Mouse (Mus musculus) intestine, postnatal 0 days (tissue): ENCODE data around the gene Arhgap6. TPM values are rescaled to one million over a fixed set of nuclear protein-coding genes. Genes with fewer than 3 reads are reported as not detected.

Source experiments
- ATAC-seq: fragments of 200-750 bp; cut with Nextera tagmentation; 2 replicates; pipeline ENCODE4 v1.8.0; 2017; ENCODE audit warnings: mild to moderate bottlenecking, moderate TSS enrichment, moderate library complexity
- H3K27ac ChIP-seq: fragments of 300-500 bp; sonication (generic); 2 replicates; pipeline ENCODE4 v1.5.1; 2014; ENCODE audit warnings: mild to moderate bottlenecking, low read depth, low read length, moderate library complexity
- H3K27me3 ChIP-seq: fragments of 300-500 bp; sonication (generic); replicated peaks from 2 replicates; pipeline ENCODE4 v1.6.1; 2014; ENCODE audit warnings: low read length, mixed read lengths; ENCODE audit not compliant: control insufficient read depth, insufficient read depth
- H3K36me3 ChIP-seq: fragments of 300-500 bp; sonication (generic); 2 replicates; pipeline ENCODE4 v1.6.1; 2014; ENCODE audit warnings: mild to moderate bottlenecking, moderate library complexity; ENCODE audit not compliant: control insufficient read depth, insufficient read depth
- H3K4me1 ChIP-seq: fragments of 300-500 bp; sonication (generic); replicated peaks from 2 replicates; pipeline ENCODE4 v1.6.1; 2014; ENCODE audit warnings: antibody characterized with exemption, low read length, mixed read lengths; ENCODE audit not compliant: control insufficient read depth, insufficient read depth
- H3K4me2 ChIP-seq: fragments of 300-500 bp; sonication (generic); replicated peaks from 2 replicates; pipeline ENCODE4 v1.6.1; 2014; ENCODE audit warnings: low read depth, mild to moderate bottlenecking, moderate library complexity
- H3K4me3 ChIP-seq: fragments of 300-500 bp; sonication (generic); 2 replicates; pipeline ENCODE4 v1.5.1; 2014; ENCODE audit warnings: low read depth, low read length
- H3K9ac ChIP-seq: fragments of 300-500 bp; sonication (generic); 2 replicates; pipeline ENCODE4 v1.6.1; 2014; ENCODE audit warnings: mild to moderate bottlenecking, low read depth, low read length
- H3K9me3 ChIP-seq: fragments of 300-500 bp; sonication (generic); 2 replicates; pipeline ENCODE4 v1.6.1; 2016; ENCODE audit warnings: mixed run types; ENCODE audit not compliant: control insufficient read depth
- CTCF ChIP-seq: sonication (generic); IDR thresholded peaks from 2 replicates; pipeline ENCODE4 v1.5.1; 2016; ENCODE audit warnings: low read depth, mild to moderate bottlenecking, control low read depth, antibody characterized with exemption, moderate library complexity
- WGBS: fragments of 180-500 bp; shearing (Covaris S2); extraction: QIAGEN DNeasy Blood & Tissue Kit; methylation state at CpG from one replicate; pipeline ENCODE4 v1.1.7; 2014; 5-methylcytosine and 5-hydroxymethylcytosine counted together
- polyA plus RNA-seq: library from polyadenylated mRNA; unstranded; fragments of >200 nt; fragmentation: Nextera tagmentation; extraction: Ambion mirVana; gene quantifications from 2 replicates; pipeline ENCODE4 v1.2.1, GENCODE M21; 2015

Arhgap6 gene
- polyA plus RNA-seq, 1 experiment from 2014 or later: 5.9 TPM

DNA sequence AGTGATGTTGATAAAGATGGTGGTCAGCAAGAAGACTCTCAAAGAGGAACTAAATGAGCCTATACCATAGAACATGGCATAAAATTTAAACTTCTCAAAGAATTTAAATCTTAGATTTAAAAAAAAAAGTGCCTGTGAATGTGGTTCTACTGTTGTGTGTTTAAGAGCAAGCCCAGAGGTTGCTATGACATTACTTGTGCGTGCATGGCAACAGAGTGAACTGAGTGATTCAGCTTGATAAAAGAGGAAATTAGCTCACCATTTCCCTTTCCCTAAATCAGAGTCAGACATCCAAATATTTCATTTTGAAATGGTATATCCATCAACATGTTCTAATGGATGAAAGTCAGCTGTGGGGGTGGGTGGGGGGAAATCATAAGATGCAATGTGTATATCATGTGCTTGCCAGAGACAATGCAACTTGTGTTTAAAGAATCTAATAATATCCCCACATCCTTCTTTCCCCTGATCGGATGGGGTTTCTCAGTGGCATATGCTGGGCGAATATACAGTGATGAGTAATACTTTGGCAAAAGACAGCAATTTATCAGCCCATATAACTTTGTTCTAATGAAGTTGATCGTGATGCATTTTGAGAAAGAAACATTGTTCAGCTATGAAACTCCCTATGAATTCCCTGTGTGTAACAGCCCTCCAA, 328.3 kb downstream of the Arhgap6 start:
- 63% methylated on average over 4 of the region's 4 CpGs for WGBS
- no peak for TF ChIP-seq CTCF

GRCm38 (mm10) chrX:169123773-169124151, 328.9 kb downstream of the Arhgap6 start:
- H3K4me3 ChIP-seq: no peak overlapping the region
- no peaks in the 10 kb centered on the region for H3K36me3 ChIP-seq
- TF ChIP-seq CTCF: no peak
- H3K27me3 ChIP-seq: no peaks in the 10 kb centered on the region
- ATAC-seq: no peak
- WGBS: 66% methylated on average over 3 of the region's 3 CpGs
- H3K9me3 ChIP-seq: no peaks in the 10 kb centered on the region
- H3K4me1 ChIP-seq: no peaks in the 10 kb centered on the region
- H3K27ac ChIP-seq: no peak overlapping the region
- H3K4me2 ChIP-seq: no peak overlapping the region
- no peak overlapping the region for H3K9ac ChIP-seq

More for the DNA sequence above, 328.3 kb downstream of the Arhgap6 start:
- no peaks in the 10 kb centered on the region for H3K9me3 ChIP-seq
- H3K27me3 ChIP-seq: no peaks in the 10 kb centered on the region
- H3K27ac ChIP-seq: no peak overlapping the region
- H3K4me2 ChIP-seq: no peak overlapping the region
- H3K9ac ChIP-seq: no peak overlapping the region
- H3K4me1 ChIP-seq: no peaks in the 10 kb centered on the region
- no peaks in the 10 kb centered on the region for H3K36me3 ChIP-seq
- ATAC-seq: no peak
- H3K4me3 ChIP-seq: no peak overlapping the region

GRCm38 (mm10) chrX:169139758-169140157, 344.9 kb downstream of the Arhgap6 start:
- Histone ChIP-seq H3K9me3 (no peaks in the 10 kb centered on the region), H3K27ac (no peak overlapping the region), H3K4me3 (no peak overlapping the region), H3K4me1 (no peaks in the 10 kb centered on the region), H3K36me3 (no peaks in the 10 kb centered on the region), H3K27me3 (no peaks in the 10 kb centered on the region), H3K4me2 (no peak overlapping the region), H3K9ac (no peak overlapping the region)
- no peak for TF ChIP-seq CTCF
- 91% methylated on average over 7 of the region's 7 CpGs for whole genome bisulfite sequencing
- no peak for ATAC-seq

DNA sequence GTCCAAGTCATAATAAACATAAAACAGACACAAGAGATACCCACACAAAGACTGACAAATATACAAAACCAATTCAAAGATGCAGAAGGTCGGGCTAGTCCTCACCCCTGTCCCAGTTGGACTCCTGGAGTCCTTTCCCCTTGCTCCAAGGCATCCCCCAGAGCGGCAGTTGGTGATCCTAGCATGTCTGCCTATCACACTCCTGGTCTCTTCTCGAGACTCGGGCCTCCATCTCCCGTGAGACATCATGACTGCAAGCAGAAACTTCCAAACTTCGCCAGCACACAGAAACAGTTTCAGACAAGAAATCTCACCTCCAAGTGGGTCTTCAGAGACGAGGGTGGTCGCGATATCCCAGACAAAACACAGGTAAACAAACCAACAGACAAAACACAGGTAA, 345.6 kb downstream of the Arhgap6 start:
- Histone ChIP-seq H3K9ac (no peak overlapping the region), H3K4me1 (no peaks in the 10 kb centered on the region), H3K9me3 (no peaks in the 10 kb centered on the region), H3K27me3 (no peaks in the 10 kb centered on the region), H3K27ac (no peak overlapping the region), H3K36me3 (no peaks in the 10 kb centered on the region), H3K4me3 (no peak overlapping the region), H3K4me2 (no peak overlapping the region)
- WGBS: 88% methylated on average over 9 of the region's 9 CpGs
- TF ChIP-seq CTCF: no peak
- ATAC-seq: no peak

GRCm38 (mm10) chrX:169153805-169154204, 358.9 kb downstream of the Arhgap6 start:
- TF ChIP-seq CTCF: no peak
- Histone ChIP-seq H3K4me2 (no peak overlapping the region), H3K4me3 (no peak overlapping the region), H3K4me1 (no peaks in the 10 kb centered on the region), H3K36me3 (no peaks in the 10 kb centered on the region), H3K9me3 (no peaks in the 10 kb centered on the region), H3K27ac (no peak overlapping the region), H3K9ac (no peak overlapping the region), H3K27me3 (no peaks in the 10 kb centered on the region)
- ATAC-seq: no peak

DNA sequence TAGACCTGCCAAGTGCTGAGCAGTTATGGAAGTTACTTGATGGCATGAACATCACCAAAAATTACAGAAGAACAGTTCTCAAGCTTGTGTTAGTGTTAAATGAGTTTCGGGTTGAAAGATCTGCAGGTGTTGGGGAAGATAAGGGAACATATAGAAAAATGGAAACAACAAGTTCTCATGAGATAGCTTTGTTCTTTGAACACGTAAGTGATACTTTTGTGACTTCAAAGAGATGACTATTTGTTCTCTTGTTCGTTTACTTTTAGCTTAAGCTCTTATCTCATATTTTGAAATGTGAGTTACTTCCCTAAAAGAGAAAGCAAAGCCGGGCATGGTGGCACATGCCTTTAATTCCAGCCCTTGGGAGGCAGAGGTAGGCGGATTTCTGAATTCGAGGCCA, 363.5 kb downstream of the Arhgap6 start:
- no peak overlapping the region for H3K9ac ChIP-seq
- no peaks in the 10 kb centered on the region for H3K27me3 ChIP-seq
- no peak for ATAC-seq
- H3K4me3 ChIP-seq: no peak overlapping the region
- H3K36me3 ChIP-seq: no peaks in the 10 kb centered on the region
- H3K9me3 ChIP-seq: no peaks in the 10 kb centered on the region
- TF ChIP-seq CTCF: no peak
- H3K4me2 ChIP-seq: no peak overlapping the region
- H3K27ac ChIP-seq: no peak overlapping the region
- WGBS: 62% methylated on average over 6 of the region's 6 CpGs
- no peaks in the 10 kb centered on the region for H3K4me1 ChIP-seq

DNA sequence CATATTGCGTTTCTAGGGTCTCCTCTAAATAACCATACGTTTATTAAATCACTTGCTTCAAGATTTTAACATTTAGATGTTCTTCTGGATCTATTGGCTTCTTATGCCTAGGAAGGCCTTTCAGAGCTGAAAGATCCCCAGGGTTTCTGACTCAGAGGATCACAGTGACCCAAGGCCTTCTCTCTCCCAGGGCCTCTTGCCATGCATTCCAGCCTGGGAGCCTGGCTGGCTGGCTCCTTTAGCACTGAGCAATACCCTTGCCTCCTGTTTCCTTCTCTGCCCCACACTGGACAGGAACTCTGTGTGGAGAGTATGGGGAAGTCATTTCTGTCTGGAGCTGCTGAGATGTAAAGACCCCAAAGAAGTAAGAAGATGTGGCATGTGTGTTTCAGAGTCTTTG, 376.1 kb downstream of the Arhgap6 start:
- H3K4me2 ChIP-seq: no peak overlapping the region
- H3K4me1 ChIP-seq: no peaks in the 10 kb centered on the region
- no peaks in the 10 kb centered on the region for H3K27me3 ChIP-seq
- H3K9me3 ChIP-seq: no peaks in the 10 kb centered on the region
- no peak overlapping the region for H3K4me3 ChIP-seq
- no peak overlapping the region for H3K9ac ChIP-seq
- 93% methylated on average over 2 of the region's 2 CpGs for WGBS
- no peaks in the 10 kb centered on the region for H3K36me3 ChIP-seq
- no peak overlapping the region for H3K27ac ChIP-seq
- no peak for TF ChIP-seq CTCF
- ATAC-seq: no peak
